Mouse (Mus musculus): ENCODE results near the gene Parva. TPM values are rescaled to one million over a fixed set of nuclear protein-coding genes. Genes with fewer than 3 reads are reported as not detected.

Parva gene
- total and polyA plus RNA-seq, 3 experiments, result 0.08 to 1.1 (median 0.15) TPM

- H3K4me2 ChIP-seq (ENCODE audit: insufficient read depth, low read depth, poor library complexity, severe bottlenecking), result 0 out of 2 replicates have a peak overlapping the region, but pooled peaks have one; percentile 43
- no peak for TF ChIP-seq UBTF (IDR thresholded peaks at IDR 0.05; ENCODE audit: low read depth, low read length)
- TF ChIP-seq POLR2A (IDR thresholded peaks at IDR 0.05; ENCODE audit: low read depth, low read length), result no peak
- TF ChIP-seq PAX5 (IDR thresholded peaks at IDR 0.05; ENCODE audit: low read length), result no peak
- TF ChIP-seq ELF1 (IDR thresholded peaks at IDR 0.05; ENCODE audit: low read depth, low read length), result no peak
- TF ChIP-seq NRF1 (IDR thresholded peaks at IDR 0.05; ENCODE audit: low read depth, low read length), result no peak
- TF ChIP-seq ETS1 (conservative IDR thresholded peaks at IDR 0.05; ENCODE audit: low read depth, low read length), result no peak
- no peak for TF ChIP-seq NELFE (IDR thresholded peaks at IDR 0.05; ENCODE audit: low read depth, low read length)
- no peak for TF ChIP-seq USF1 (IDR thresholded peaks at IDR 0.05; ENCODE audit: low read depth, low read length)
- TF ChIP-seq ZC3H11A (IDR thresholded peaks at IDR 0.05; ENCODE audit: low read depth, low read length), result no peak
- TF ChIP-seq MAX (IDR thresholded peaks at IDR 0.05; ENCODE audit: low read length), result no peak
- TF ChIP-seq POLR2AphosphoS2 (IDR thresholded peaks at IDR 0.05; ENCODE audit: low read depth, low read length), result no peak
- TF ChIP-seq RCOR1 (conservative IDR thresholded peaks at IDR 0.05; ENCODE audit: low read depth, low read length), result no peak
- TF ChIP-seq TCF12 (IDR thresholded peaks at IDR 0.05; ENCODE audit: low read depth, low read length), result no peak
These were observed 76.6 kb downstream of the Parva start for GRCm38 (mm10) chr7:112503917-112504316.

GRCm38 (mm10) chr7:112509107-112509506, 81.8 kb downstream of the Parva start:
- no peak for TF ChIP-seq EP300 (IDR thresholded peaks at IDR 0.05; ENCODE audit: low read length)
- TF ChIP-seq POLR2AphosphoS2 (IDR thresholded peaks at IDR 0.05; ENCODE audit: low read depth, low read length), result no peak
- no peak for TF ChIP-seq RCOR1 (conservative IDR thresholded peaks at IDR 0.05; ENCODE audit: low read depth, low read length)
- no peak for TF ChIP-seq POLR2A (IDR thresholded peaks at IDR 0.05; ENCODE audit: low read depth, low read length)
- TF ChIP-seq HCFC1 (IDR thresholded peaks at IDR 0.05; ENCODE audit: low read depth, low read length), result no peak
- no peak for TF ChIP-seq JUN (IDR thresholded peaks at IDR 0.05; ENCODE audit: insufficient read depth, low read depth, low read length)
- no peak for TF ChIP-seq ZKSCAN1 (IDR thresholded peaks at IDR 0.05; ENCODE audit: borderline replicate concordance, low read depth, low read length)
- TF ChIP-seq SIN3A (IDR thresholded peaks at IDR 0.05; ENCODE audit: low read length), result no peak
- no peak for TF ChIP-seq E2F4 (IDR thresholded peaks at IDR 0.05; ENCODE audit: insufficient replicate concordance, low read depth, low read length)
- dilution Hi-C loops (cut with MboI; ENCODE audit: extremely low pct_ligation_motif_present, extremely low pct_unique_long_range_greater_than_20kb, low sequenced_read_pairs), result no loop called here
- Histone ChIP-seq H3K79me2 (replicated peaks; ENCODE audit: control insufficient read depth, extremely low read depth, insufficient read depth, poor library complexity, severe bottlenecking) (no peaks in the 10 kb centered on the region), H3K9ac (ENCODE audit: insufficient read depth, low read depth) (no peak overlapping the region), H3K4me2 (ENCODE audit: insufficient read depth, low read depth, poor library complexity, severe bottlenecking) (no peak overlapping the region), H3K4me3 (replicated peaks in 1 of 3; ENCODE audit: low read depth in 2 of 3, low read length in 2 of 3, poor library complexity in 1 of 3) (no peak overlapping the region), H3K36me3 (replicated peaks in 1 of 2; ENCODE audit: control insufficient read depth in 1 of 2, insufficient read depth in 1 of 2, low read length in 1 of 2) (no peaks in the 10 kb centered on the region), H3K4me1 (ENCODE audit: control insufficient read depth in 1 of 2, insufficient read depth in 2 of 2) (peaks cover 2 to 12% of the 10 kb centered on the region in 2 experiments; a peak in 3 of 4 replicates), H3K27me3 (replicated peaks) (no peaks in the 10 kb centered on the region), H3K27ac (ENCODE audit: insufficient read depth, low read depth) (no peak overlapping the region), H3K9me3 (replicated peaks; ENCODE audit: low read length) (no peaks in the 10 kb centered on the region)
- no peak for DNase-seq (ENCODE audit: extremely low read depth)
- in situ Hi-C loops (cut with MboI; ENCODE audit: low pct_ligation_motif_present, low pct_unique_long_range_greater_than_20kb, low sequenced_read_pairs), result no loop called here

More at GRCm38 (mm10) chr7:112503917-112504316, 76.6 kb downstream of the Parva start:
- no peaks in the 10 kb centered on the region for H3K36me3 ChIP-seq (replicated peaks in 1 of 2; ENCODE audit: control insufficient read depth in 1 of 2, insufficient read depth in 1 of 2, low read length in 1 of 2)
- in situ Hi-C loops (cut with MboI; ENCODE audit: low pct_ligation_motif_present, low pct_unique_long_range_greater_than_20kb, low sequenced_read_pairs), result no loop called here
- peak overlapping the region in 1 of 3 experiments; percentile 52 for H3K4me3 ChIP-seq (replicated peaks in 1 of 3; ENCODE audit: low read depth in 2 of 3, low read length in 2 of 3, poor library complexity in 1 of 3)
- DNase-seq (ENCODE audit: extremely low read depth), result no peak
- H3K79me2 ChIP-seq (replicated peaks; ENCODE audit: control insufficient read depth, extremely low read depth, insufficient read depth, poor library complexity, severe bottlenecking), result no peaks in the 10 kb centered on the region
- no peak overlapping the region for H3K9ac ChIP-seq (ENCODE audit: insufficient read depth, low read depth)
- H3K4me1 ChIP-seq (ENCODE audit: control insufficient read depth in 1 of 2, insufficient read depth in 2 of 2), result peaks cover 12 to 58% of the 10 kb centered on the region in 2 experiments; a peak in 3 of 4 replicates
- dilution Hi-C loops (cut with MboI; ENCODE audit: extremely low pct_ligation_motif_present, extremely low pct_unique_long_range_greater_than_20kb, low sequenced_read_pairs), result no loop called here
- H3K27ac ChIP-seq (ENCODE audit: insufficient read depth, low read depth), result no peak overlapping the region
- no peaks in the 10 kb centered on the region for H3K9me3 ChIP-seq (replicated peaks; ENCODE audit: low read length)
- no peaks in the 10 kb centered on the region for H3K27me3 ChIP-seq (replicated peaks)
